7 mouse cellular contexts compared by ENCODE assay signal in the genomic region with DNA sequence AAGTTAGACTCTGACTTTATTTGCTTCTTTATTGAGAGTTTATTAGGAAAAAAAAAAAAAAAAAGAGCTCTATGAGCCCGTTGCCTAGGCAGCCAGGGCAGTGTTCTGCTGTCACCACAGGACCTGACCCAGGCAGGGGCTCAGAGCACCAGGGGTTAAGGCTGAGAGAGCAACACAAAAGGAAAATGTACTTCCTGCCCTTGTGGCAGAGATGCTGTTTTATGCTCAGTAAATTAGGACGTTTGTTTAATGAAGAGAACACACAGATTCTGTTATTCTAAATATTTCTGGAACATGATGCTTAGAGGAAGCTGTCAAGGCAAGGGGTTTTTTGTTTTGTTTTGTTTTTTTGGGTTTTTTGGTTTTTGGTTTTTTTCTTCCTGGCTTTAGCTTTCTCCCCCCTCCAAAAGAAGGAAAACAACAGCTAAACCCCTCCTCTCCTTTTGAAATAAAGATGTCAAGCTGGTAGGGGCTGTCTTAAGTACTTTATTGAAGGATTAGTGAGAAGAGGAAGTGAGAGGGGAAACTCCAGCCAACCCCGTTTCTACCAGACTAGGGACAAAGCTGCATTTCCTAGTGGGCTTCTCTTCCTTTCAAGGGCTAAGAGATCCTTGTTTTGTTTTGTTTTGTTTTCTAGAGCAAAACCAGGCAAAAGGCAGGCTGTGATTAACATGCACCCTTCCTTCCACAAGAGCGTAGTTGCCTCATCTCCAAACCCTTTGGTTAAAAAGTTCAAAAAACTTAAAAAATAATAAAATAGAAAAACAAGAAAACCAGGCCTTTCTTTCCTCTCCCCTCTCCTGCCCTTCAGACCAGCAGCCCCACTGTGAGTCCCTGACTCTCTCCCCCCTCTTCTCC. TPM values are rescaled to one million over a fixed set of nuclear protein-coding genes. Genes with fewer than 3 reads are reported as not detected.
A peak's percentile ranks its signal among the peaks of the same experiment; 100 is the strongest.
DNase-seq lines count a peak whose midpoint lies in the region; ATAC-seq and TF ChIP-seq lines count a peak whose summit lies in the region.

No protein-coding gene starts in this region.

- TF ChIP-seq CTCF in spleen, adult 2 months (IDR thresholded peaks at IDR 0.05; ENCODE audit: extremely low read depth, insufficient read depth, insufficient read length, insufficient replicate concordance) = no peak
- no peak for TF ChIP-seq CTCF in embryonic fibroblast, embryonic 13.5 days (IDR thresholded peaks at IDR 0.05; ENCODE audit: borderline replicate concordance, insufficient read depth, low read length)

- DNase-seq in spleen, adult 2 months (ENCODE audit: low read depth in 1 of 2, low spot score in 2 of 2) = peak in 1 of 2 experiments; percentile 43
- no peak for DNase-seq in spleen, adult 12 weeks (ENCODE audit: low spot score)
- DNase-seq in urinary bladder, postnatal 36 days (ENCODE audit: low spot score in 2 of 2) = no peak
- DNase-seq in left cerebral cortex, adult 8-10 months (ENCODE audit: low spot score in 2 of 2) = no peak

- H3K27me3 ChIP-seq in spleen, adult 2 months (ENCODE audit: control insufficient read depth, insufficient read depth, low read length) = no peaks in the 10 kb centered on the region
- H3K27me3 ChIP-seq in limb, embryonic 12.5 days = no peaks in the 10 kb centered on the region
- H3K27me3 ChIP-seq in stomach, embryonic 16.5 days (ENCODE audit: control insufficient read depth, insufficient read depth, low read length) = no peaks in the 10 kb centered on the region

- H3K4me1 ChIP-seq in spleen, adult 2 months (ENCODE audit: control insufficient read depth, insufficient read depth, insufficient read length) = peaks cover 40% of the 10 kb centered on the region; the same call in 1 of the 2 replicates
- peaks cover 25% of the 10 kb centered on the region for H3K4me1 ChIP-seq in embryonic fibroblast, embryonic 13.5 days (ENCODE audit: control insufficient read depth, insufficient read depth, low read length)
- H3K4me1 ChIP-seq in limb, embryonic 12.5 days (replicated peaks) = peaks cover 72% of the 10 kb centered on the region
- peaks cover 62% of the 10 kb centered on the region for H3K4me1 ChIP-seq in stomach, embryonic 16.5 days (ENCODE audit: control insufficient read depth, insufficient read depth, low read length)

- no peak for ATAC-seq in limb, embryonic 12.5 days (ENCODE audit: insufficient number of reproducible peaks, insufficient read depth, low FRiP score, low TSS enrichment, low read depth)
- ATAC-seq in stomach, embryonic 16.5 days (ENCODE audit: insufficient read depth, low FRiP score) = no peak

- peak overlapping the region; percentile 56; the same call in 1 of the 2 replicates for H3K4me3 ChIP-seq in spleen, adult 2 months (ENCODE audit: extremely low read depth, insufficient read depth, insufficient read length)
- peak overlapping the region; percentile 99 for H3K4me3 ChIP-seq in embryonic fibroblast, embryonic 13.5 days (ENCODE audit: insufficient read depth, low read length)
- H3K4me3 ChIP-seq in limb, embryonic 12.5 days (replicated peaks) = peak overlapping the region; percentile 72; the same call in 1 of the 2 replicates
- H3K4me3 ChIP-seq in stomach, embryonic 16.5 days (replicated peaks; ENCODE audit: low read length) = peak overlapping the region; percentile 98

- H3K9ac ChIP-seq in limb, embryonic 12.5 days (replicated peaks) = peak overlapping the region; percentile 12; the same call in 1 of the 2 replicates
- peak overlapping the region; percentile 97 for H3K9ac ChIP-seq in stomach, embryonic 16.5 days (ENCODE audit: low read length)

- H3K9me3 ChIP-seq in limb, embryonic 12.5 days = no peaks in the 10 kb centered on the region
- no peaks in the 10 kb centered on the region for H3K9me3 ChIP-seq in stomach, embryonic 16.5 days (replicated peaks; ENCODE audit: control insufficient read depth, low read length)

- H3K4me2 ChIP-seq in limb, embryonic 12.5 days = peak overlapping the region; percentile 94
- peak overlapping the region; percentile 80 for H3K4me2 ChIP-seq in stomach, embryonic 16.5 days (ENCODE audit: low read depth, low read length)

- peak overlapping the region; percentile 92 for H3K27ac ChIP-seq in spleen, adult 2 months (ENCODE audit: insufficient read depth, low read length)
- peak overlapping the region; percentile 79 for H3K27ac ChIP-seq in embryonic fibroblast, embryonic 13.5 days (ENCODE audit: insufficient read depth, low read length)
- H3K27ac ChIP-seq in limb, embryonic 12.5 days = peak overlapping the region; percentile 89
- H3K27ac ChIP-seq in stomach, embryonic 16.5 days (ENCODE audit: low read length) = peak overlapping the region; percentile 98

- WGBS in spleen, adult 2 months = 9% methylated on average over 4 of the region's 4 CpGs
- 17% methylated on average over 4 of the region's 4 CpGs for WGBS in limb, embryonic 12.5 days
- WGBS in stomach, embryonic 16.5 days = 15% methylated on average over 4 of the region's 4 CpGs

- H3K36me3 ChIP-seq in spleen, adult 2 months (ENCODE audit: control insufficient read depth, insufficient read depth, low read length) = peaks cover 5% of the 10 kb centered on the region; the same call in 1 of the 2 replicates
- H3K36me3 ChIP-seq in limb, embryonic 12.5 days = 0 out of 2 replicates have a peak, but pooled peaks cover 3% of the 10 kb centered on the region
- no peaks in the 10 kb centered on the region for H3K36me3 ChIP-seq in stomach, embryonic 16.5 days (ENCODE audit: control insufficient read depth, insufficient read depth, low read length)

- no peak; the same call in 1 of the 2 replicates for TF ChIP-seq POLR2A in spleen, adult 2 months (IDR thresholded peaks at IDR 0.05; ENCODE audit: low read depth, low read length)
- no peak; the same call in 1 of the 2 replicates for TF ChIP-seq POLR2A in embryonic fibroblast, embryonic 13.5 days (IDR thresholded peaks at IDR 0.05; ENCODE audit: low read depth, low read length)

RNA-seq across cellular contexts. Expression of a gene that starts 3.2 kb away (rescaled TPM):
- polyA plus RNA-seq in spleen, adult 2 months (2012; rRNA removed) = 138 and 142 TPM in 2 replicates
- 718 and 1,071 TPM in 2 replicates for polyA plus RNA-seq in embryonic fibroblast, embryonic 13.5 days (2011; ENCODE audit: insufficient read length, low read depth, missing spikeins)
- polyA plus RNA-seq in limb, embryonic 12.5 days (2016; fragmentation: Nextera tagmentation; extraction: Ambion mirVana) = 40.0 and 43.1 TPM in 2 replicates
- 54.5 and 63.5 TPM in 2 replicates for polyA plus RNA-seq in stomach, embryonic 16.5 days (2015; fragmentation: Nextera tagmentation; extraction: Ambion mirVana)
- 10 to 100 TPM; 65.9 to 77.7 (median 71.1) TPM for total RNA-seq in left cerebral cortex, adult 8-10 months (2022)
